Mouse (Mus musculus) kidney, postnatal 10 days (tissue): ENCODE data around the gene Ager.

Experiments
- DNase-seq: peaks from one replicate; pipeline ENCODE4 v3.0.0; 2021; ENCODE audit warnings: mixed read lengths

Ager gene

GRCm38 (mm10) chr17:34605609-34606008 is 7.9 kb downstream of the Ager start:
- peak; percentile 99 for DNase-seq

GRCm38 (mm10) chr17:34606186-34607039 is 8.8 kb downstream of the Ager start:
- no peak for DNase-seq

GRCm38 (mm10) chr17:34607997-34608396 is 10.3 kb downstream of the Ager start:
- no peak for DNase-seq

- DNase-seq, result peak; percentile 13
These were observed 13.4 kb downstream of the Ager start for GRCm38 (mm10) chr17:34611050-34611449.

- DNase-seq, result no peak
These were observed 15.5 kb downstream of the Ager start for GRCm38 (mm10) chr17:34613054-34613645.

GRCm38 (mm10) chr17:34613830-34614229 is 16.2 kb downstream of the Ager start:
- no peak for DNase-seq

- DNase-seq, result no peak
These were observed 18.2 kb downstream of the Ager start, which contains the start of gene Egfl8 for GRCm38 (mm10) chr17:34615871-34616270. TSS of gene Egfl8 (minus strand) at chr17:34615971.

GRCm38 (mm10) chr17:34618999-34619398 is 21.3 kb downstream of the Ager start:
- peak; percentile 84 for DNase-seq

GRCm38 (mm10) chr17:34621006-34621405 is 23.3 kb downstream of the Ager start:
- no peak for DNase-seq

GRCm38 (mm10) chr17:34623161-34623560 is 25.5 kb downstream of the Ager start:
- no peak for DNase-seq

- no peak for DNase-seq
These were observed 27.3 kb downstream of the Ager start for GRCm38 (mm10) chr17:34624981-34625380.

GRCm38 (mm10) chr17:34626062-34626772 is 28.6 kb downstream of the Ager start:
- no peak for DNase-seq

GRCm38 (mm10) chr17:34626773-34627092 is 29.1 kb downstream of the Ager start:
- peak; percentile 69 for DNase-seq

- peak; percentile 96 for DNase-seq
These were observed 29.7 kb downstream of the Ager start for GRCm38 (mm10) chr17:34627093-34627942.

GRCm38 (mm10) chr17:34627943-34628643 is 30.4 kb downstream of the Ager start, which contains the start of gene Ppt2:
TSS of gene Ppt2 (minus strand) at chr17:34628510.
- DNase-seq, result peak; percentile 77

- DNase-seq, result no peak
These were observed 30.9 kb downstream of the Ager start for GRCm38 (mm10) chr17:34628644-34628967.

- DNase-seq, result no peak
These were observed 31.6 kb downstream of the Ager start, which contains the start of gene Prrt1 for GRCm38 (mm10) chr17:34629221-34629751. TSS of gene Prrt1 (plus strand) at chr17:34629533.

GRCm38 (mm10) chr17:34629796-34630603 is 32.3 kb downstream of the Ager start:
- DNase-seq, result no peak

GRCm38 (mm10) chr17:34630761-34631301 is 33.2 kb downstream of the Ager start:
- no peak for DNase-seq

- no peak for DNase-seq
These were observed 34.0 kb downstream of the Ager start for GRCm38 (mm10) chr17:34631647-34632046.
